Mouse (Mus musculus): ENCODE results near the gene Nop10.
"Not testable (repeated sequence)": the region's sequence is repeated elsewhere in the genome, so short reads cannot be mapped to it uniquely, and the experiment has no call there.

Gene Nop10

DNA sequence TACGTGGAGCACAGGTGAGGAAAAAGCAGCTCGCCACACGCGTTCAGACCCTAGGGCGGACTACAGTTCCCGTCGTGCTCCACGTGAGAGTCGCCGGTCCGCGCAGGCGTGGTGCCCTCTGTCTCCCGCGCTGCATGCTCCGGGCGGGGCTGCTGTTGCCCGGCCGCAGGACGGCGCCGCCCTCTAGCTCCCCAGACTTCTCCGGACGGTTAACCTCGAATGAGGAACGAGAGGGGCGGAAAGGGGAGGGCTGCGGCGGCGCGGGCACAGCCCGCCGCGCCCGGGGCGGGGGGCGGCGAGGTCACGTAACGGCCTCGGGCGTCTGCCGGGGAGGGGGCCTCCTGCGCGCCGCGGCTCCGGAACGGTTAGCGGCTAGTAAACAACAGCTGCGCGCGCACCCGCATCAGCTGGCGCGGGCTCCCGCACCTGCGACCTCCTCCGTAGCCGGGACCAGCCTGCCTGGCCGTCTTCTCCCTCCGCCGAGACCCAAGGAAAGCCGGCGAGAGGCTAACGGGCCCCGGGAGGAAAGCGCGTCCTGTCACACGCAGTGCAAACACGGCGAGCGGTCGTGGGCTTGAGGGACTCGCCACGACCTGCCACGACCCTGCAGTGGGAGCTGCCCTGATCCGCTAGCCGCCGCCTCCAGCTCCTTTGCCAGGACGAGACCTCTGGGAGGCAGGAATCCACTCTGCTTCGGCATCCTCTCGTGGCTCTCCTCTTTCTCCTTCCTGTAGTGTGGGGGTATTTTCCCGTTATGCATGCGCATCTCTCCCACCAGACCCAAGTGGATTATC lies 3.9 kb downstream of the Nop10 start, which contains the start of gene Slc12a6:
Gene Slc12a6 (plus strand): TSS at position 378 of the 794 bp plus-strand sequence.
- DNase-seq: peak; percentile 96 to 97

DNA sequence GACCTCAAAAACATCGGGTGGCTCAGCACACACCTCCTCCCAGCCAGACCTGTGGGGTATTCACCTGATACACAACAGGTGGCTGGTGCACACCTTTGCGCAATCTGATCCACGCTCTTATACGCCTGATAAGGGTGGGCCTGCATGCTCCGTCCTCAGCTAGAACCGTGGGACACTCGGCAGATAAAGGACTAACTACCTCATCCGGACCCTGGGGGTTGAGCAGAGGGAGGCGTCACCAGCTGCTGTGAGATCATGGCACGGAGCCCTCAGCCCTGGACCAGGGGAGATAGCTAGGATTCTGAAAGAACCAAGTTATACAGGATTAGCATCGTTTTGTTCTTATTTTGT lies 4.5 kb downstream of the Nop10 start, which contains the start of gene Gm21985:
Gene Gm21985 (plus strand): TSS at position 73 of the 351 bp plus-strand sequence.
- peak; percentile 56 to 73 for DNase-seq

GRCm38 (mm10) chr2:112266780-112267179 lies 5.1 kb downstream of the Nop10 start:
- DNase-seq: peak in 1 of 2 experiments; percentile 24

GRCm38 (mm10) chr2:112267547-112268269 lies 6.0 kb downstream of the Nop10 start:
- peak in 1 of 2 experiments; percentile 14 for DNase-seq

GRCm38 (mm10) chr2:112270011-112270410 lies 8.3 kb downstream of the Nop10 start:
- no peak for DNase-seq

GRCm38 (mm10) chr2:112272909-112273308 lies 11.2 kb downstream of the Nop10 start:
- no peak for DNase-seq

DNA sequence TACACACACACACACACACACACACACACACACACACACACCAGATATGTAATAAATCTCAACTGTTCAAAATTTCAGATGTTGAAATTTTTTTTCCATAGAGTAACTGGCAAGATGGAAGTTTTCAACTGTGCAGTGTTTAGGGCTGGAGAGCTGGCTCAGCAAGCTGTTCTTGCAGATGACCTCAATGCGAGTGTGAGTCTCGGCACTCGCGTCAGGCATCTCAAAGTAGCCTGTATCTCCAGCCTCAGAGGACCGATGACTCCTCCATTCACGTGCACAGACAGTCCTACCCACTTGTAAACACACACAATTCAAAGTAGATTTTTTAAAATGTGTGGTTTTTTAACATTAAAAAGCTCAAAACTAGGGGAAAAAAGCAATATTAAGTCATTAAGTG lies 11.7 kb downstream of the Nop10 start:
- DNase-seq: no peak

DNA sequence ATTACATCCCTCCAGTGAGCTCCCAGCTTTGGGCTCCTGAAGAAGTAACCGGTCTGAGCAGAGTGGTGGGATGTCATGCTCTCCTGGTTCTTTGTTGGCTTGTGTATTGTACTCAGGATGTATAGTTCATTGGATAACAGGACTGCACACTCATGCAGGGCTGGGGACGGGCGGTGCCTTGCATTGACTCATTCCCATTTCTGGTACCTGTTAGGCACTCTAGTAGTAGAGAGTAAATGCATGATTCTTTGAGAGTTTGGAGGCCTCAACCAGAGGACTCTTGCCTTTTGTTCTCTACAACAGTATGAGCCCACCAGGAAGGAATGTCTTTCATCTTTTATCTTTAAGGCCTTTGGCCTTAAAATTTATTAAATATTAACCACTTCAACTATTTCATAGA lies 15.1 kb downstream of the Nop10 start:
- no peak for DNase-seq

- DNase-seq: no peak
Measured at GRCm38 (mm10) chr2:112282846-112283245, 21.1 kb downstream of the Nop10 start.

DNA sequence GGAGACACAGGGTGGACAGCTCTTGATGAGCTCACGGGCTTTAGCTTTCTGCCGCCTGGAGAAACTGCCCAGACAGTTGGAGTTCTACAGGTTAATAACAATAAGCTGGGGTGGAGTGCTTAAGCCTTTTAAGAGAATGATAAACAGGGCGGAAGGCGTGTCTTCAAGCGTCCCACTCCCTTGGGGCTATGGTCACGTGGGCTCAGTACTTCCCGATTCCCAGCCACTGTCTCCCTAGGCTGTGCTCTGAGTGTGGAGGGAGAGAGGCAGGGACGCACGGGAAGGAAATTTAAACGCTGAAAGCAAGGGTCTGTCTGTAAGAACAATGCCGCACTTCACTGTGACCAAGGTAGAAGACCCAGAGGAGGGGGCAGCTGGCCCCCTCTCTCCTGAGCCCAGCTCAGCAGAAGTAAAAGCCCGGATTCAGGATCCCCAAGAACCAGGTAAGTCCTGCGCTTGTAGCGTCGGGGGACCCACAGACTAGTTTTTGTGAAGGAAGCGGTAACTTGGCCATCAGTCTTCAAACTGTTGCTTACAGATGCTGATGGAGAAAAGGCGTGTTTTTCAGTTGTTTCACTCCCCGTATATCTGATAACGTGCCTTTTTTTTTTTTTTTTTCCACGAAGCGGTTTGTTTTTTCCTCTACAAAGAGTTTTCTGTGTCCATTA lies 22.8 kb downstream of the Nop10 start:
- peak; percentile 86 to 89 for DNase-seq

GRCm38 (mm10) chr2:112285031-112285390 lies 23.3 kb downstream of the Nop10 start:
- peak in 1 of 2 experiments; percentile 46 for DNase-seq

GRCm38 (mm10) chr2:112286062-112286461 lies 24.3 kb downstream of the Nop10 start:
- DNase-seq: not testable (repeated sequence)

DNA sequence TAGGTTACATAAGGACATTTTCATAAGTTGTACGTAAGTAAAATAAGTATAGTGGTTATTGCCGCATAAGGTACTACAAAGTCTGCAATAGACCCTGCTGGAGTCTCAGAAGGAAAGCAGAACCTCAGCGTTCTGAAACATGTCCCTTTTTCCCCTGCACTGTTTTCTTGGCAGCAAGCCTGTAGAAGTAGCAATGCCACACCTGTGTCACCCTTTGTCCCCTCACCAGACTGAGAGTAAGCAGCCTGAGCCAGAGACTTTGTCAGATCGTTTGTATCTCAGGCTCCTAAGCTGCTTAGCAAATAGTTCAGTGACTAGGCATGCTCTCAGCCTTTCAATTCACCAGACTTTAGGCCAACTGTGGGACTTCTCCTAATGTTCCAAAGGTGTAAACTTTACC lies 25.3 kb downstream of the Nop10 start:
- peak; percentile 28 to 29 for DNase-seq

- no peak for DNase-seq
Measured at GRCm38 (mm10) chr2:112289507-112289906, 27.8 kb downstream of the Nop10 start.

DNA sequence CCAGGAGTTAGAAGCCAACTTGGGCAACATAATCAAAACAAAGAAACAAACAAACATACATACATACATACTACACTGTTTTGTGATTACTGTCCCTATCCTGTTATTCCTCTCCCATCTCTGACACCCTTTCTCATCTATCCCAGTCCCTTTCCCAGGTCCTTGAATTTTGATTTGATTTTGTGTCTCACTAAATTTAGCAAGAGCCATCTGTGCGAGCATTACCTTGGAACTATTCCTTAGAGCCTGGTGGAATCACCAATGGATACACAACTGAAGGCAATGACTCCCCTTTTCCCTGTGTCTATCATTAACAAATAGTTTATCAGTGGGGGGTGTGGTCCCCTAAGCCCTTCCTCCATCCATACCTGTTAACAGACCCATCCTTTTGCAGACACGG lies 31.1 kb downstream of the Nop10 start:
- DNase-seq: no peak

DNA sequence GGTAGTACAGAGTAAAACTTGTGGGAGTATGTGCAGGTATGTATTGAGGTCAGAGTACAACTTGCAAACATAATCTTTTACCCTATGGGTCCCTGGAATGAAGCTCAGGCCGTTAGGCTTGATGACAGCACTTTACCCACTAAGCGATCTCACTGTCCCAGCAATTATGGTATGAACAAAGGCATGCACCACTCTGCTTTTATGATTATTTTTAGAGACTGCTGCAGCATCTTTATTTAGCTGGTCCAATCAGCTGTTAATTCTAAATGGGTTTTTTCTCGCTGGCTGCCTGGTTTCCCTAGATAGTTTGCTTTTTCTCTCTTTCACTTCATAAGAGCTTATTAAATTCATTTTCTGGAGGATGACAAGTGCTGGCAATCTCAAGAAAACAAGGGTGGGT lies 34.5 kb downstream of the Nop10 start:
- DNase-seq: no peak

GRCm38 (mm10) chr2:112298221-112298620 lies 36.5 kb downstream of the Nop10 start:
- DNase-seq: no peak

DNA sequence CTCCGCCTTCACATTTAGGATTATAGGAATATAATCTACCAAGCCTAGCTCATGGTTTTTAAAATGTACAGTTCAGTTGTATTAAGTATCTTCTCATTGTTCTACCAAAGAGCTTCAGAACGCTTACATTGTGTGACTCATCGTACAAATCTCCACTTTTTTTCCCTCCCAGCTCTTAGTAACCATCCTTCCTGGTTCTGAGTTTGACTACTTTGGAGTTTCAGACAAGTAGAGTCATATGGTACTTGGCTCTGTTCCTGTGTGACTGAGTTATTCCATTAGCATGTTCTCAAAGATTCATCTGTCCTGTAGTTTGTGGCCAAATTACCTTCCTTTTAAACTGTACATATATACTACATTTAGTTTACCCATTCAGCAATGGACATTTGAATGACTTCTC lies 46.9 kb downstream of the Nop10 start:
- no peak for DNase-seq

- DNase-seq: peak; percentile 21 to 42
Measured at GRCm38 (mm10) chr2:112309161-112309600, 47.5 kb downstream of the Nop10 start.

All from kidney, postnatal 36 days (tissue).